Mouse (Mus musculus) E14TG2a.4 (cell line): ENCODE results near the gene Kif22.

Source experiments
- CTCF ChIP-seq: conservative IDR thresholded peaks from 2 replicates; pipeline ENCODE4 v1.5.1; 2014; ENCODE audit warnings: low read length
- POU5F1 ChIP-seq: IDR thresholded peaks from 2 replicates; pipeline ENCODE4 v1.6.1; 2014; ENCODE audit warnings: low read length, borderline replicate concordance

GRCm38 (mm10) chr7:126982054-126982453 lies 60.2 kb downstream of the Kif22 start:
- no peak for TF ChIP-seq CTCF
- no peak for TF ChIP-seq POU5F1
